Mouse (Mus musculus) liver, embryonic 16.5 days (tissue): ENCODE results near the gene Tas2r130. TPM values are rescaled to one million over a fixed set of nuclear protein-coding genes. Genes with fewer than 3 reads are reported as not detected.
"Not testable (repeated sequence)": the region's sequence is repeated elsewhere in the genome, so short reads cannot be mapped to it uniquely, and the experiment has no call there.

Source experiments
- ATAC-seq: fragments of 200-750 bp; cut with Nextera tagmentation; 2 replicates; pipeline ENCODE4 v1.8.0; 2017; ENCODE audit warnings: low read depth, mild to moderate bottlenecking, moderate number of reproducible peaks, moderate library complexity
- H3K27ac ChIP-seq: fragments of 300-500 bp; sonication (generic); 2 replicates; pipeline ENCODE4 v1.5.1; 2014; ENCODE audit warnings: mild to moderate bottlenecking, low read length
- H3K27me3 ChIP-seq: fragments of 300-500 bp; sonication (generic); 2 replicates; pipeline ENCODE4 v1.6.1; 2014; ENCODE audit warnings: low read depth, low read length, mixed read lengths; ENCODE audit not compliant: control insufficient read depth, insufficient read depth
- H3K36me3 ChIP-seq: fragments of 300-500 bp; sonication (generic); 2 replicates; pipeline ENCODE4 v1.6.1; 2014; ENCODE audit warnings: mild to moderate bottlenecking; ENCODE audit not compliant: control insufficient read depth, insufficient read depth
- H3K4me1 ChIP-seq: fragments of 300-500 bp; sonication (generic); 2 replicates; pipeline ENCODE4 v1.6.1; 2014; ENCODE audit warnings: low read depth, low read length, mixed read lengths; ENCODE audit not compliant: control insufficient read depth
- H3K4me2 ChIP-seq: fragments of 300-500 bp; sonication (generic); 2 replicates; pipeline ENCODE4 v1.6.1; 2014; ENCODE audit warnings: low read depth, low read length, mixed read lengths
- H3K4me3 ChIP-seq: fragments of 300-500 bp; sonication (generic); 2 replicates; pipeline ENCODE4 v1.5.1; 2014; ENCODE audit warnings: low read depth, mild to moderate bottlenecking, low read length
- H3K9ac ChIP-seq: fragments of 300-500 bp; sonication (generic); 2 replicates; pipeline ENCODE4 v1.6.1; 2014; ENCODE audit warnings: low read depth, low read length
- H3K9me3 ChIP-seq: fragments of 300-500 bp; sonication (generic); replicated peaks from 2 replicates; pipeline ENCODE4 v1.6.1; 2016; ENCODE audit warnings: low read length; ENCODE audit not compliant: control insufficient read depth
- WGBS: fragments of 180-500 bp; shearing (Covaris S2); extraction: QIAGEN DNeasy Blood & Tissue Kit; methylation state at CpG from one replicate; pipeline ENCODE4 v1.1.7; 2014; ENCODE audit not compliant: insufficient replicate concordance; 5-methylcytosine and 5-hydroxymethylcytosine counted together
- polyA plus RNA-seq: library from polyadenylated mRNA; unstranded; fragments of >200 nt; fragmentation: Nextera tagmentation; extraction: Ambion mirVana; gene quantifications from 2 replicates; pipeline ENCODE4 v1.2.1, GENCODE M21; 2015

The Tas2r130 gene
- not detected in 2 replicates for polyA plus RNA-seq

GRCm38 (mm10) chr6:131630812-131631211 is at the start of gene Tas2r130:
Gene Tas2r130, minus strand, starts transcription at chr6:131630912.
- no peak for ATAC-seq
- no peak within 1 kb of the TSS for H3K4me3 ChIP-seq
- 60% methylated on average over 3 of the region's 3 CpGs for WGBS
- no peak within 1 kb of the TSS for H3K4me2 ChIP-seq
- no peaks in the 10 kb centered on the region for H3K27me3 ChIP-seq
- H3K27ac ChIP-seq = no peak within 1 kb of the TSS
- no peaks in the 10 kb centered on the region for H3K4me1 ChIP-seq
- H3K36me3 ChIP-seq = no peaks in the 10 kb centered on the region
- H3K9me3 ChIP-seq = no peaks in the 10 kb centered on the region
- no peak within 1 kb of the TSS for H3K9ac ChIP-seq

- Histone ChIP-seq H3K27ac (no peak within 1 kb of the TSS), H3K36me3 (no peaks in the 10 kb centered on the region), H3K9me3 (no peaks in the 10 kb centered on the region), H3K4me1 (no peaks in the 10 kb centered on the region), H3K4me3 (no peak within 1 kb of the TSS), H3K27me3 (no peaks in the 10 kb centered on the region), H3K4me2 (no peak within 1 kb of the TSS), H3K9ac (no peak within 1 kb of the TSS)
- 52% methylated on average over 3 of the region's 3 CpGs for WGBS
- ATAC-seq = no peak
These were observed 48.1 kb upstream of the Tas2r130 start, which contains the start of gene Tas2r106 for GRCm38 (mm10) chr6:131678786-131679185. Gene Tas2r106, minus strand, starts transcription at chr6:131678886.

- Histone ChIP-seq H3K9ac (no peak within 1 kb of the TSS), H3K4me1 (no peaks in the 10 kb centered on the region), H3K9me3 (no peaks in the 10 kb centered on the region), H3K36me3 (no peaks in the 10 kb centered on the region), H3K27me3 (no peaks in the 10 kb centered on the region), H3K4me2 (no peak within 1 kb of the TSS), H3K27ac (no peak within 1 kb of the TSS), H3K4me3 (no peak within 1 kb of the TSS)
- ATAC-seq = no peak
These were observed 29.3 kb upstream of the Tas2r130 start, which contains the start of gene Tas2r107 for GRCm38 (mm10) chr6:131660049-131660448. Gene Tas2r107, minus strand, starts transcription at chr6:131660149.

GRCm38 (mm10) chr6:131609956-131610355 is 20.8 kb downstream of the Tas2r130 start:
- H3K9me3 ChIP-seq = not testable (repeated sequence)
- 70% methylated on average over 1 of the region's 1 CpGs for WGBS

GRCm38 (mm10) chr6:131604821-131605220 is 25.9 kb downstream of the Tas2r130 start:
- no peaks in the 10 kb centered on the region for H3K36me3 ChIP-seq
- H3K27ac ChIP-seq = no peak overlapping the region
- H3K27me3 ChIP-seq = no peaks in the 10 kb centered on the region
- H3K4me1 ChIP-seq = no peaks in the 10 kb centered on the region
- 68% methylated on average over 4 of the region's 4 CpGs for WGBS
- no peak overlapping the region for H3K4me3 ChIP-seq
- no peak for ATAC-seq
- H3K9ac ChIP-seq = no peak overlapping the region
- no peaks in the 10 kb centered on the region for H3K9me3 ChIP-seq
- H3K4me2 ChIP-seq = no peak overlapping the region

More at GRCm38 (mm10) chr6:131609956-131610355, 20.8 kb downstream of the Tas2r130 start:
- not testable (repeated sequence) for H3K4me3 ChIP-seq, ATAC-seq, H3K36me3 ChIP-seq, H3K27ac ChIP-seq, H3K27me3 ChIP-seq, H3K9ac ChIP-seq, H3K4me1 ChIP-seq, H3K4me2 ChIP-seq

Other genes starting within 250 kb of the Tas2r130 start
- 40.9 and 41.7 TPM in 2 replicates for gene Ybx3, start 242.4 kb downstream of the Tas2r130 start, polyA plus RNA-seq
- gene 5430401F13Rik, start 144.5 kb downstream of the Tas2r130 start, polyA plus RNA-seq = not detected in 2 replicates
- gene Gm6619, start 144.5 kb downstream of the Tas2r130 start, polyA plus RNA-seq = not detected in 2 replicates
- gene Tas2r107, start 29.2 kb upstream of the Tas2r130 start, polyA plus RNA-seq = not detected in 2 replicates
- gene Tas2r106, start 48.0 kb upstream of the Tas2r130 start, polyA plus RNA-seq = not detected in 2 replicates
- not detected in 2 replicates for gene Tas2r104, start 54.8 kb upstream of the Tas2r130 start, polyA plus RNA-seq
- not detected in 2 replicates for gene Tas2r105, start 56.6 kb upstream of the Tas2r130 start, polyA plus RNA-seq
- not detected in 2 replicates for gene Tas2r114, start 59.2 kb upstream of the Tas2r130 start, polyA plus RNA-seq